Mouse (Mus musculus) spleen, adult 2 months (tissue): ENCODE results near the gene Abhd14a.

Source experiments
- CTCF ChIP-seq: fragments of 200-500 bp; IDR thresholded peaks from 2 replicates; pipeline ENCODE4 v1.5.1; 2011; ENCODE audit warnings: mild to moderate bottlenecking, inconsistent platforms; ENCODE audit not compliant: insufficient read depth, insufficient read length, insufficient replicate concordance; ENCODE audit errors: extremely low read depth
- POLR2A ChIP-seq: fragments of 200-500 bp; IDR thresholded peaks from 2 replicates; pipeline ENCODE4 v1.6.1; 2011; ENCODE audit warnings: low read depth, low read length, inconsistent platforms

DNA sequence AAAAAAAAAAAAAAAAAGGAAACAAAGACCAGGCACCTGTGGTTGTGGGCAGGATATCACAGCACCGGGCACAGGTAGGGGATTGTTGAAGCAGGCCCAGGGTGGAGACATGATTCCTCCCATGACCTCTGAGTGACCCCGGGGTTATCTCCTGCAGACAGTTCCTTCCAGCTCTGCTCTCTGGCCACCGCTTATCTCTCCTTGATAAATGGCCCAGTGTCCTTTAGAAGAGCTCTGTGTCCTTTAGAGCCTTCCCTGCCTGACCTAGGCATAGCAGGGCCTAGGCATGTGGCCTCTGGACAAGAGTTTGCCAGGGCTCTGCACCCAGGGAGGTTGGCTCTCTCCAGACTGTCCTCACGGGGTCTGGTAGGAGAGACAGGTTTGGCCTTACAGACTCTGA lies 49.7 kb downstream of the Abhd14a start:
- TF ChIP-seq CTCF, result no peak
- no peak for TF ChIP-seq POLR2A
